ENCODE assay signal across 8 mouse cellular contexts in the genomic region with DNA sequence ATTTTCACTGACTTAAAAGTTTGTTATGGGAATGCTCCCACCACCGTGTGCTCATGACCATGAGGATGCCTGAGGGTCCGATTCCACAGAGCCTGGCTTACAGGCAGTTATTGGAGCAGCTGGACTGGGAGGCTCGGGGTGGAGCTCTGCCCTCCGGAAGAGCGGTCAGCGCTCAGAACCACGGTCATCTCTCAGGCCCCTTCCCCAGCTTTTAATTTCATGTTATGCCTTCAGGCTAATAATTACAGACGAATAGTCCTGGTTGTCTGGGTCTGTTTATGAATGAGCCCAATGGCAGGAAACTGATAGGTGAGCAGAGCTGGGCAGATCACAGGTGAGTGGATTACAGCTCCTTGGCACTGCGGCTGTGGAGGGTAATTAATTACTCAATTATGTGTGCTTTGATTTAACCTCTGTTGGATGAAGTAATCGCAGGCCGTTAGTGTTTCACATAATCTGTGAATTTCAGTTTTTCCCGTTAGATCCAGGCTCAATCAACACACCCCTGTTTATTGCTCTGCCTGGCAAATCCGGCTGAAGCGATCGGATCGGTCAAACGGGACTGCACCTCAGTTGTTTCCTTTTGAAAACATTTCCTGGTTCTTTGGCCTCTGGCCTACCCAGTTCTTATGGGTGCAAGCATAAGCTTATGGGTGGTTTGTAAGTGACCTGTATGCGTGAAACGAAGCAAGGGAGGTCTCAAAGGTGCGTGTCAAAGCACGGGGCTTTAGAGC. TPM values are rescaled to one million over a fixed set of nuclear protein-coding genes. Genes with fewer than 3 reads are reported as not detected.
DNase-seq lines count a peak whose midpoint lies in the region; ATAC-seq and TF ChIP-seq lines count a peak whose summit lies in the region.

No protein-coding gene starts in this region.

- TF ChIP-seq POLR2A in olfactory bulb, adult 2 months (IDR thresholded peaks at IDR 0.05; ENCODE audit: insufficient read depth, low read depth, low read length), result no peak

- TF ChIP-seq CTCF in olfactory bulb, adult 2 months (IDR thresholded peaks at IDR 0.05; ENCODE audit: insufficient read depth, low read depth, low read length), result no peak

- H3K27ac ChIP-seq in forebrain, embryonic 13.5 days, result peak overlapping the region; percentile 95
- peak overlapping the region; percentile 99 for H3K27ac ChIP-seq in limb, embryonic 11.5 days (replicated peaks; ENCODE audit: low read depth, low read length)
- no peak overlapping the region for H3K27ac ChIP-seq in olfactory bulb, adult 2 months (ENCODE audit: insufficient read depth, low read depth, low read length)

- peak overlapping the region; percentile 82 for H3K4me2 ChIP-seq in forebrain, embryonic 13.5 days
- H3K4me2 ChIP-seq in limb, embryonic 11.5 days (ENCODE audit: low read depth, severe bottlenecking), result peak overlapping the region; percentile 72

- peaks cover 38% of the 10 kb centered on the region for H3K4me1 ChIP-seq in forebrain, embryonic 13.5 days
- peaks cover 9% of the 10 kb centered on the region for H3K4me1 ChIP-seq in limb, embryonic 11.5 days (ENCODE audit: control insufficient read depth, insufficient read depth, low read length)
- peaks cover 9% of the 10 kb centered on the region for H3K4me1 ChIP-seq in olfactory bulb, adult 2 months (ENCODE audit: control insufficient read depth, insufficient read depth, low read length)

- H3K36me3 ChIP-seq in forebrain, embryonic 13.5 days (ENCODE audit: poor library complexity, severe bottlenecking), result no peaks in the 10 kb centered on the region
- no peaks in the 10 kb centered on the region for H3K36me3 ChIP-seq in limb, embryonic 11.5 days (ENCODE audit: control insufficient read depth, insufficient read depth, low read length)

- ATAC-seq in forebrain, embryonic 13.5 days, result no peak
- no peak for ATAC-seq in limb, embryonic 11.5 days (ENCODE audit: insufficient number of reproducible peaks, low FRiP score, low TSS enrichment, low read depth)

- H3K9ac ChIP-seq in forebrain, embryonic 13.5 days, result peak overlapping the region; percentile 98
- peak overlapping the region; percentile 64 for H3K9ac ChIP-seq in limb, embryonic 11.5 days (ENCODE audit: low read length)

- 4% methylated on average over 21 of the region's 21 CpGs for WGBS in forebrain, embryonic 13.5 days
- 3% methylated on average over 21 of the region's 21 CpGs for WGBS in limb, embryonic 11.5 days
- 40% methylated on average over 21 of the region's 21 CpGs for WGBS in olfactory bulb, adult 2 months

- peak; percentile 25 for DNase-seq in cerebellum, adult 8-10 months
- no peak for DNase-seq in cerebellum, adult 18-20 months
- peak; percentile 72 for DNase-seq in 3T3-L1 (ENCODE audit: low read depth, low spot score)
- DNase-seq in limb, embryonic 11.5 days (ENCODE audit: low spot score), result peak; percentile 70
- DNase-seq in adrenal gland, postnatal 25 days, result no peak
- DNase-seq in left cerebral cortex, adult 11 months (ENCODE audit: low spot score), result no peak

- no peaks in the 10 kb centered on the region for H3K27me3 ChIP-seq in forebrain, embryonic 13.5 days
- no peaks in the 10 kb centered on the region for H3K27me3 ChIP-seq in limb, embryonic 11.5 days (ENCODE audit: control insufficient read depth, insufficient read depth, low read length)

- peak overlapping the region; percentile 82 for H3K4me3 ChIP-seq in forebrain, embryonic 13.5 days
- peak overlapping the region; percentile 68 for H3K4me3 ChIP-seq in limb, embryonic 11.5 days (ENCODE audit: low read depth, low read length)
- H3K4me3 ChIP-seq in olfactory bulb, adult 2 months (ENCODE audit: insufficient read depth, low read depth, low read length), result peak overlapping the region; percentile 20; the same call in 1 of the 2 replicates

- no peaks in the 10 kb centered on the region for H3K9me3 ChIP-seq in forebrain, embryonic 13.5 days (replicated peaks)
- H3K9me3 ChIP-seq in limb, embryonic 11.5 days (ENCODE audit: control insufficient read depth, low read length), result no peaks in the 10 kb centered on the region

RNA-seq across cellular contexts. Expression of a gene that starts 3.4 kb away (rescaled TPM):
- 49.7 and 53.6 TPM in 2 replicates for polyA plus RNA-seq in forebrain, embryonic 13.5 days (2015; fragmentation: Nextera tagmentation; extraction: Ambion mirVana)
- polyA plus RNA-seq in limb, embryonic 11.5 days (2014; fragmentation: Nextera tagmentation; extraction: Ambion mirVana), result 95.8 and 96.7 TPM in 2 replicates
- polyA plus RNA-seq in olfactory bulb, adult 2 months (2012; ENCODE audit: insufficient read depth, insufficient read length, low replicate concordance, missing spikeins), result not detected in 2 replicates
- total RNA-seq in adrenal gland, postnatal 25 days (2021), result 32.9 and 38.5 TPM in 2 replicates

RNA-seq across cellular contexts. Expression of a gene that starts 48.4 kb away (rescaled TPM):
- 41.7 and 42.0 TPM in 2 replicates for polyA plus RNA-seq in forebrain, embryonic 13.5 days (2015; fragmentation: Nextera tagmentation; extraction: Ambion mirVana)
- 45.1 and 45.5 TPM in 2 replicates for polyA plus RNA-seq in limb, embryonic 11.5 days (2014; fragmentation: Nextera tagmentation; extraction: Ambion mirVana)
- polyA plus RNA-seq in olfactory bulb, adult 2 months (2012; ENCODE audit: insufficient read depth, insufficient read length, low replicate concordance, missing spikeins), result not detected in 2 replicates
- 37.6 and 40.0 TPM in 2 replicates for total RNA-seq in adrenal gland, postnatal 25 days (2021)

Comparison
In these comparisons a context has a peak if more than half of its experiments do, and no peak if none do; other contexts are left out.
1. DNase-seq: peak in cerebellum, adult 8-10 months (single experiment), 3T3-L1 (single experiment) and limb, embryonic 11.5 days (single experiment); none in cerebellum, adult 18-20 months (0 of 2), adrenal gland, postnatal 25 days (single experiment) and left cerebral cortex, adult 11 months (single experiment).
2. H3K4me3 ChIP-seq: peak in every context shown above with its lines; median percentile 82 in forebrain, embryonic 13.5 days; 68 in limb, embryonic 11.5 days; 20 in olfactory bulb, adult 2 months.
3. RNA of a gene that starts 3.4 kb away (polyA plus RNA-seq): 95.8 to 96.7 TPM in limb, embryonic 11.5 days and 49.7 to 53.6 TPM in forebrain, embryonic 13.5 days; not detected in olfactory bulb, adult 2 months; every median in the first group is over 10 times any median in the second.